Mouse (Mus musculus) gastrocnemius, postnatal 4 days (tissue): ENCODE measurements around the gene Tas1r2. TPM values are rescaled to one million over a fixed set of nuclear protein-coding genes. Genes with fewer than 3 reads are reported as not detected.

ENCODE experiments used
- DNase-seq, 2 experiments: peaks; one replicate each; pipeline ENCODE4 v3.0.0; 2021 to 2022; ENCODE audit warnings: low spot score in 2 of 2, mixed read lengths in 2 of 2
- long read RNA-seq, 2 experiments: library from polyadenylated mRNA; stranded (forward); transcript quantifications; one replicate each; pipeline ENCODE4 v2.0.0; 2021
- total RNA-seq, 2 experiments: library from RNA; stranded (reverse); gene quantifications; 2 replicates each; pipeline ENCODE4 v1.2.3; 2021

The Tas1r2 gene
- total RNA-seq, result not detected
- long read RNA-seq, experiment 1, result 0 reads
- long read RNA-seq, experiment 2, result 0 reads

GRCm38 (mm10) chr4:139653238-139653637, at the start of gene Tas1r2:
Gene Tas1r2, plus strand, starts transcription at chr4:139653538.
- DNase-seq, result no peak

GRCm38 (mm10) chr4:139605216-139605615, 48.1 kb upstream of the Tas1r2 start:
- no peak for DNase-seq

- DNase-seq, result no peak
These were observed 46.6 kb upstream of the Tas1r2 start for GRCm38 (mm10) chr4:139606732-139607131.

GRCm38 (mm10) chr4:139608975-139609374, 44.4 kb upstream of the Tas1r2 start:
- DNase-seq, result no peak

DNA sequence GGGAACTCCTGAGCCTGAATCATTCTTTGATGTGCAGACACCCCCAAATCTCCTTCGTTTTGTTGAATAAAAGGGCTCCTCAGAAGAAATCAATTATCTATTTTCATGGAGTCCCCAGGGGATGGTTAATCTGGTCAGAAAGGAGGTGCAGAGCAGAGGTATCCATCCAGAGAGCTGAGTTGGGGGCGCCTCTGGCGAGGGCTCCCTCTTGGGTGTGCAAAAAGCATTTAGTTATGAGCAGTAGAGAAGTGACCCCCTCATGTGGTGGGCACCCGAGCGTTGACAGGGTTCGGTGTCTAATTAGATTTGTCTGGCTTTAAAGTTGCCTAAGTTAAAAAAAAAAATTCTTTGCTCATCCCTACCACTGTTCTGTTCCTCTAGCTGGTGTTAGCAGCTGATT, 42.4 kb upstream of the Tas1r2 start:
- no peak for DNase-seq

DNA sequence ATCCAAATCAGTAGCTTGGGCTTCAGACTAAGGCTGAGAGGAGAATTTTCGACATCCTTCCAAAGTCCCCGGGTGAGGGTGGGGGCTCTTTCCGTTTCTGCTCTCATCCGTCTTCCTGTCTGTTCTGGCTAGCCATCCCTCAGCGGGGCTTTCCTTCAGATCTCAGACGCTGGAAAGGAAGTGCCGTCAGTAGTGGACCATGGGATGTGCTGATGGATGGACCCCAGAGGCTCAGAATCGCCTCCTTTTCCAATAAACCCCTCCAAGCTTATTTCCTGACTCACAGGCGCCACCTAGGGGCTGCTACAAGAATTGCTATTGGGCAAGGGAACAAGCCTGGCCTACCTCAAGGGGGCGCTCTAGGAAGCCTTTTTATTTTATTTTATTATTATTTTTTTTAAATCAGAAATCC, 41.8 kb upstream of the Tas1r2 start:
- DNase-seq, result peak; percentile 75 to 85

- DNase-seq, result no peak
These were observed 38.6 kb upstream of the Tas1r2 start for GRCm38 (mm10) chr4:139614524-139615260.

GRCm38 (mm10) chr4:139616276-139617000, 36.9 kb upstream of the Tas1r2 start:
- DNase-seq, result no peak

DNA sequence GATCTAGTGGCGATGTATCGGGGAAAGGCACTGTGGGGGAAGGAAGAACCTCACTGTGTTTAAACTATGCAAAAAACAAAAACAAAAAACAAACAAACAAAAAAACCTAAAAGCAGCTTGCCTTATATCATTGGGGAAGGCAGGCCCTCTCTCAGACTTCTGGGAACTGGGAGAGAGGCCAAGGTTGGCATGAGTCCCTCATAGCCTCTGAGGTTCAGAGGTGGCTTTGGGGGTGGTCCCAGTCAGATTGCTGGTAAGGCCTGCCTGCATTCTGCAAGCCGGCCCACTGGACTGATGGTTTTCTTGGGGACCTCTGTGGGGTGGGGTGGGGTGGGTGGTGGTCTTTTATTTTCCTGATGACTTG, 36.4 kb upstream of the Tas1r2 start:
- no peak for DNase-seq

DNA sequence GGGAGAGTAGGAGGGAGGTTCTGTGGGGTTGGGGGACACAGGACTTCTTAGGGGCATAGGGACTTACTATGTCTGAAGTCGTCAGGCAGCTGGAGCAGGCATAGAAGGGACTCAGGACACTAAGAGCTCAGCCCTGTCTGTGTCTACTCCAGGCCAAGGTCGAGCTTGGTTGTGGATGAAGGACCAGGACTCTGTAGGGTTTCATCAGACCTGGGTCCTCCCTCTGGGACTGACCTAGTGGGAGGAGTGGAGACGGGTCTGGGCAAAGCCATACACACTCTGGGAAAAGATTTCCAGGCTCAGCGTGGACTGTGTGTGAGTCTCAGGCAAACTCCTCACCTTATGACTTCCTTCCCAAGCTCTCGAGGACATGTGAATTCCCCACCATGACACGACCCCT, 33.6 kb upstream of the Tas1r2 start:
- DNase-seq, result no peak

- DNase-seq, result peak; percentile 65 to 84
These were observed 30.7 kb upstream of the Tas1r2 start, which contains the start of gene Aldh4a1 for GRCm38 (mm10) chr4:139622373-139623282. Gene Aldh4a1, plus strand, starts transcription at chr4:139622866.

GRCm38 (mm10) chr4:139623434-139624115, 29.8 kb upstream of the Tas1r2 start:
- DNase-seq, result no peak

- no peak for DNase-seq
These were observed 29.2 kb upstream of the Tas1r2 start for GRCm38 (mm10) chr4:139624116-139624489.

GRCm38 (mm10) chr4:139624706-139625105, 28.6 kb upstream of the Tas1r2 start:
- no peak for DNase-seq

GRCm38 (mm10) chr4:139627361-139627760, 26.0 kb upstream of the Tas1r2 start:
- no peak for DNase-seq

GRCm38 (mm10) chr4:139630171-139630570, 23.2 kb upstream of the Tas1r2 start:
- DNase-seq, result no peak

GRCm38 (mm10) chr4:139631141-139631540, 22.2 kb upstream of the Tas1r2 start:
- DNase-seq, result no peak

GRCm38 (mm10) chr4:139631569-139632253, 21.6 kb upstream of the Tas1r2 start:
- no peak for DNase-seq

DNA sequence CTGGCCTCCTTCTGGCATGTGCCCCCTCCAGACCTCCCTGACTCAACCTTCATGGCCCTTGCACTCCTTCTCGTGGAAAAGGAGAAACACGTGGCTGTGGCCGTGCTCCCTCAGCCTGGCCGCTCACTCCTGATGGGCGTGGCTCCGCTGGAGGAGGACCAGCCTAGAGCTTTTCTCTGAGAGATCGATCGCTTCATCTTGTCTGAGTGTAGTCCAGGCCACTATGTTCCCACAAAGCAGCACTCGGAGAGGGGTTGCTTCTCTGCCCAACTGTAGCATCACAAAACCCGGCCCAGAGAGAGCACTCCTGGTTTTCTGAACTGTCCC, 21.1 kb upstream of the Tas1r2 start:
- DNase-seq, result no peak

GRCm38 (mm10) chr4:139636373-139636772, 17.0 kb upstream of the Tas1r2 start:
- DNase-seq, result peak; percentile 60 to 68
